8 mouse cellular contexts compared by ENCODE assay signal in the genomic region with DNA sequence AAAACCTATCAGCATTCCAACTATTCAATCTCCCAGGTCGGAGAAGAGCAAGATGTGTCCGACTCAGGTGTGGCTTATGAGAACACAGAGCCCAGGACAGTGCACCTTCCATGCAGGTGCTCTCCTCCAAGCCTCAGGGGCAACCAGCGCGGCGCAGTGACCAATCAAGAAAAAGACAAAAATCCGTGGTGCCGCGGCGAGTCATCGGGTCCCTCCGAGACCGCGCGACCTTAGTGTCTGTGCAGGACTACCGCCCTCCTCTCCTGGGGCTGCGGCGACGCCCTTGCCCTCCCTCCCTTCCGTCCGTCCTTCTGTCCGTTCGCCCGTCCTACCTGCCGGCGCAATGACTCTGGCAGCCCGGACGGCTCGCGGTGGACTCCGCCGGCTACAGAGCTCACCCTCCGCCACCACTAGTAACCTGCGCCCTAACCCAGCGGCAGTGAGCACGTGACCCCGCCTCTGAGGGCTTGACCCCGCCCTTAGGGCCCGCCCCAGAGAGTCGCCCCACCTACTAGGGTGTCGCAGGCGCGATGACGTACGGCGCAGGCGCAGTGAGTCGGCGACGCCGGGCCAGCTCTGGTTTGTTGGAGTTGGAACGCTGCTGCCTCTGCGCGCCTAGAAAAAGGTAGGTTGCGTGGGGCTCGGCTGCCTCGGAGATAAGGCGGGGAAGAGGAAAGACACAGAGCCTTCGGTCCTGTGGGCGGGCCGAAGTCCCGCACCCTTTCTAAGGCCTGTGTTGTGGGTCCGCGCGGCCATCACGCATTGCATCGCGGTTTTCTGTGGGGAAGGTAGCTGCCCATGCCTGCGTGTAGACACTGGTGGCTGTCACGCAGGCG. TPM values are rescaled to one million over a fixed set of nuclear protein-coding genes. Genes with fewer than 3 reads are reported as not detected.
DNase-seq lines count a peak whose midpoint lies in the region; ATAC-seq and TF ChIP-seq lines count a peak whose summit lies in the region.

Serac1 (minus strand) TSS at position 455 of the 836 bp plus-strand sequence.
Gtf2h5 (plus strand) TSS at position 500 of the 836 bp plus-strand sequence.

- TF ChIP-seq CTCF in hindbrain, postnatal 0 days (IDR thresholded peaks at IDR 0.05; ENCODE audit: low read depth): peak; percentile 10; the same call in 1 of the 2 replicates
- no peak; the same call in 1 of the 2 replicates for TF ChIP-seq CTCF in left cerebral cortex, adult 2 months (IDR thresholded peaks at IDR 0.05)

- H3K4me3 ChIP-seq in hindbrain, postnatal 0 days (ENCODE audit: low read length): peak within 1 kb of the TSS; percentile 94
- H3K4me3 ChIP-seq in left cerebral cortex, adult 2 months: peak within 1 kb of the TSS; percentile 99

- no peaks in the 10 kb centered on the region for H3K9me3 ChIP-seq in hindbrain, postnatal 0 days (ENCODE audit: low read length)

- peak within 1 kb of the TSS; percentile 86 for H3K9ac ChIP-seq in hindbrain, postnatal 0 days (replicated peaks; ENCODE audit: low read length)

- H3K27ac ChIP-seq in hindbrain, postnatal 0 days: peak within 1 kb of the TSS; percentile 87
- H3K27ac ChIP-seq in left cerebral cortex, adult 2 months: peak within 1 kb of the TSS; percentile 83

- H3K4me2 ChIP-seq in hindbrain, postnatal 0 days (ENCODE audit: low read depth, low read length): peak within 1 kb of the TSS; percentile 84

- ATAC-seq in hindbrain, postnatal 0 days: peak; percentile 97
- peak; percentile 94 for ATAC-seq in megakaryocyte, adult 5-6 weeks (ENCODE audit: poor library complexity, severe bottlenecking)

- intact Hi-C loops in left cerebral cortex, adult 2 months (cut with DNase I): no loop called here

- H3K36me3 ChIP-seq in hindbrain, postnatal 0 days (ENCODE audit: insufficient read depth, low read length): peaks cover 6% of the 10 kb centered on the region

- no peaks in the 10 kb centered on the region for H3K27me3 ChIP-seq in hindbrain, postnatal 0 days (ENCODE audit: insufficient read depth, low read length)

- peaks cover 11% of the 10 kb centered on the region; the same call in 1 of the 2 replicates for H3K4me1 ChIP-seq in hindbrain, postnatal 0 days (ENCODE audit: insufficient read depth, low read length)

- WGBS in hindbrain, postnatal 0 days: under 1% methylated on average over 68 of the region's 70 CpGs

- peak; percentile 84 for DNase-seq in WW6 (ENCODE audit: low read depth, low spot score)
- DNase-seq in cerebellum, postnatal 4 days (ENCODE audit: low spot score in 2 of 2): peak; percentile 98
- DNase-seq in gastrocnemius, adult 18-20 months (ENCODE audit: low spot score): peak; percentile 98
- DNase-seq in hindbrain, postnatal 0 days (ENCODE audit: low spot score): peak; percentile 98
- peak; percentile 98 to 99 for DNase-seq in left cerebral cortex, adult 2 months (ENCODE audit: extremely low spot score in 1 of 2, low spot score in 2 of 2)
- DNase-seq in right cerebral cortex, adult 2 months (ENCODE audit: low spot score in 2 of 2): peak; percentile 98
- peak; percentile 99 for DNase-seq in urinary bladder, postnatal 14 days (ENCODE audit: low spot score)

RNA-seq across cellular contexts. Expression of gene Serac1, which starts in this region (rescaled TPM):
- 1 to 10 TPM; 6.2 to 7.0 TPM for total RNA-seq in gastrocnemius, adult 18-20 months (2021)
- 11.5 and 15.6 TPM in 2 replicates for total RNA-seq in hindbrain, postnatal 0 days (2014; rRNA removed)
- polyA plus RNA-seq in hindbrain, postnatal 0 days (2015; fragmentation: Nextera tagmentation; extraction: Ambion mirVana): 6.0 and 6.2 TPM in 2 replicates
- 10 to 100 TPM; 17.5 to 17.7 TPM for total RNA-seq in left cerebral cortex, adult 2 months (2021)
- total RNA-seq in megakaryocyte, adult 5-6 weeks (2015): 1.2 and 2.1 TPM in 2 replicates
- total RNA-seq in megakaryocyte, adult 5-6 weeks (2017): 4.9 and 5.7 TPM in 2 replicates

RNA-seq across cellular contexts. Expression of gene Gtf2h5, which starts in this region (rescaled TPM):
- total RNA-seq in gastrocnemius, adult 18-20 months (2021): 10 to 100 TPM; 48.4 to 53.7 TPM
- total RNA-seq in hindbrain, postnatal 0 days (2014; rRNA removed): 40.1 and 44.1 TPM in 2 replicates
- polyA plus RNA-seq in hindbrain, postnatal 0 days (2015; fragmentation: Nextera tagmentation; extraction: Ambion mirVana): 241 and 256 TPM in 2 replicates
- total RNA-seq in left cerebral cortex, adult 2 months (2021): 100 to 1,000 TPM; 103 to 106 TPM
- 73.4 and 75.0 TPM in 2 replicates for total RNA-seq in megakaryocyte, adult 5-6 weeks (2015)
- total RNA-seq in megakaryocyte, adult 5-6 weeks (2017): 51.6 and 62.5 TPM in 2 replicates

Comparison
In these comparisons a context has a peak if more than half of its experiments do, and no peak if none do; other contexts are left out.
1. Peak in every context shown above with its lines: DNase-seq, ATAC-seq, H3K4me3 ChIP-seq and H3K27ac ChIP-seq.